9 mouse cellular contexts compared by ENCODE assay signal in genomic region chr4:100537898-100538297, GRCm38 (mm10). TPM values are rescaled to one million over a fixed set of nuclear protein-coding genes. Genes with fewer than 3 reads are reported as not detected.
DNase-seq lines count a peak whose midpoint lies in the region.
"Had no signal": no experiment of that assay in that cellular context is flagged by ENCODE, and none has a peak within 500 bp of the region (broad histone marks: within the 10 kb centered on the region; RNA-seq: fewer than 3 reads in every experiment).

No protein-coding gene starts in this region.

- whole genome bisulfite sequencing in large intestine, adult 2 months, result 2% methylated on average over 3 of the region's 3 CpGs

- DNase-seq in heart, adult 8-10 months (ENCODE audit: low spot score), result peak; percentile 62
- DNase-seq in heart, adult 11 months, result no peak
- DNase-seq in thymus, postnatal 14 days, result peak; percentile 6
- no peak for DNase-seq in thymus, adult 18-20 months
- peak; percentile 81 for DNase-seq in embryo, embryonic 10 days (ENCODE audit: low spot score)
- DNase-seq in large intestine, adult 2 months (ENCODE audit: low read depth, low spot score), result peak; percentile 70
- DNase-seq in retina, embryonic 14.5 days (ENCODE audit: low spot score), result peak; percentile 86
- DNase-seq in ovary, postnatal 36 days (ENCODE audit: low spot score), result no peak

RNA-seq across cellular contexts. Expression of gene Ube2u, which starts 59.2 kb away (rescaled TPM):
- not detected for total RNA-seq in heart, adult 8-10 months (2022)
- polyA plus RNA-seq in large intestine, adult 2 months (2012; rRNA removed), result not detected in 2 replicates
- total RNA-seq: adrenal gland, adult 18-20 months had no signal

Comparison
In these comparisons a context has a peak if more than half of its experiments do, and no peak if none do; other contexts are left out.
1. DNase-seq: peak in heart, adult 8-10 months (single experiment), thymus, postnatal 14 days (single experiment), embryo, embryonic 10 days (single experiment), large intestine, adult 2 months (single experiment) and retina, embryonic 14.5 days (single experiment); none in heart, adult 11 months (single experiment), thymus, adult 18-20 months (0 of 2) and ovary, postnatal 36 days (single experiment).